Mouse (Mus musculus): ENCODE measurements around the gene Lhfp. TPM values are rescaled to one million over a fixed set of nuclear protein-coding genes. Genes with fewer than 3 reads are reported as not detected.
A peak's percentile ranks its signal among the peaks of the same experiment; 100 is the strongest.

Gene Lhfp
- polyA plus RNA-seq, 1 experiment from 2014 or later: 41.0 TPM

DNA sequence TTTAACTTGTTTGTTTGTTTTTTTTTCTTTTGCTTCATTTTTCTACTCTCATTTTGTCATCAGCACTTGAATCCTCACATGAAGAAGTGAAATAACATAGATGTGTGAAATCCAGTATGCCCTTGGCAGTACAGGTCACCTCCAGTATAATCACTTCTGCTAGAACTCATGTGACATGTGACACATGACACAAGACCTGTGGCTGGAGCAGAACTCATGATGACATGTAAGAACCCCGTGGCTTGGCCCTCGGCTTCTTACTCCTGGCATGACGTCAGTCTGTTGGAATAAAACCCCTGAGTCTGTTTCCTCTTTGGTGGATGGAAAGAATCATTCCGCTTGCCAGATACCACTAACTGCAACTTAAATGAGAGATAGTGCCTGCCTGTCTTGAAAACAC, 14.0 kb upstream of the Lhfp start:
- no peaks in the 10 kb centered on the region for H3K9me3 ChIP-seq
- WGBS: 85% methylated on average over 4 of the region's 4 CpGs
- no peak overlapping the region for H3K27ac ChIP-seq (replicated peaks)
- H3K27me3 ChIP-seq: no peaks in the 10 kb centered on the region
- H3K4me3 ChIP-seq: no peak overlapping the region
- ATAC-seq (replicated peaks): no peak
- H3K4me2 ChIP-seq (replicated peaks): no peak overlapping the region
- no peaks in the 10 kb centered on the region for H3K4me1 ChIP-seq
- no peak overlapping the region for H3K9ac ChIP-seq (replicated peaks)
- H3K36me3 ChIP-seq: no peaks in the 10 kb centered on the region

DNA sequence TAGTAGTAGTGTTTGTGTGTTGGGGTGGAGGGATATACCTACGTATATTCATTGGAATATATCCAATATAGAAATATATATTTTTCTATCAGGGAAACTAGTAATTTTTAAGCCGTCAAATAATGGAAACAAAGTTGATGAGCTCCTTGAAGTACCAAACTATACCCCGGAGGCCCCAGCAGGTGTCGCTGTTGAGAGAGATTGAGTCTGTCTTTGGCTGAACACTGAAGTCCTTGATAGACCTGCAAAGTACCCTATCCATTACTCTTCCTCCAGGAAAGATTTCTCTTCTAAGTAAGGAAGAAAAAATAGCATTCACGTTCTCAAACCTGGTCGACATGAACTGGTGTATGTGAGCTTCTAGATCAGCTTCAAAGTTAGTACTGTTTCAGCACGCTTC, 12.3 kb upstream of the Lhfp start:
- Histone ChIP-seq H3K4me3 (no peak overlapping the region), H3K27ac (replicated peaks) (no peak overlapping the region), H3K9ac (replicated peaks) (no peak overlapping the region), H3K4me1 (no peaks in the 10 kb centered on the region), H3K27me3 (no peaks in the 10 kb centered on the region), H3K4me2 (replicated peaks) (no peak overlapping the region), H3K36me3 (no peaks in the 10 kb centered on the region), H3K9me3 (no peaks in the 10 kb centered on the region)
- ATAC-seq (replicated peaks): 0 out of 2 replicates have a peak, but pooled peaks have one; percentile 43
- WGBS: 21% methylated on average over 7 of the region's 7 CpGs

DNA sequence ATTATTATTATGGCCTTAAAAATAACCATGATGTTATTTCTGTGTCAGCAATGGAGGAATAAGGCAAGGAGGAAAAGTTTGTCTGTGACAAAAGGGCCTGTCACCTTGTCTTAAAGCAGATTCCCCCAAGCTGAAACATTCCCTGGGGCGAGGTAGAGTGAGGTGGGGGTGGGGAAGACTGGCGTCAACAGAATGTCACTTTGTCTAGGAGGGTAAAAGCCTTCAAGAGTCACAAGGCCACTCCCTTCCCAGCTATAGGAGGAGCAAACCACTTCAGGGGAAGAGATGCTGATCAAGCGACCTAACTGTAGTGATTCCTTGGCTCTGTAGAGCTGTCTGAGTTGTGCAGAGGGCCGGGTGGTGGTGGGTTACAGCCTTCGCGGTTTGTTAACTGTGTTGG, 9.7 kb upstream of the Lhfp start:
- WGBS: 36% methylated on average over 6 of the region's 6 CpGs
- no peaks in the 10 kb centered on the region for H3K4me1 ChIP-seq
- H3K4me3 ChIP-seq: no peak overlapping the region
- no peak overlapping the region for H3K4me2 ChIP-seq (replicated peaks)
- H3K27me3 ChIP-seq: no peaks in the 10 kb centered on the region
- no peak overlapping the region for H3K27ac ChIP-seq (replicated peaks)
- H3K9ac ChIP-seq (replicated peaks): no peak overlapping the region
- no peak for ATAC-seq (replicated peaks)
- no peaks in the 10 kb centered on the region for H3K9me3 ChIP-seq
- no peaks in the 10 kb centered on the region for H3K36me3 ChIP-seq

DNA sequence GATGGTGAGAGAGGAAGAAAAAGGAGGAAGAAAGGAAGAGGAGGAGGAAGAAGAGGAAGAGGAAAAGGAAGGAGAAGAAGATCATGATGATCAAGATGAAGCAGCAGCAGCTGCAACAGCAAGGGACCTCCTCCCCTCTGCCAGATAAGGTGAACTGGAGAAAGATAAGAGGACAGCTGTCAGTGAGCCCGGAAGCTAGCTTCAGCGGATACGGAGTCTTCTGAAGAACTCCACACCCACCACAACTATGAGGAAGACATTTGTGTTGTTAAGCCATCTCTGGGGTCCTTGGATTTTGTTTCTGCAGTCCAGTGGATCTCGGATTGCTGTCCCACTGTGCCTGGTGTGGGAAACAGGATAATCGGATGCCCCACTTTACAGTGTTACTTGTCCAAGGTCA, 8.9 kb upstream of the Lhfp start:
- no peak for ATAC-seq (replicated peaks)
- H3K27ac ChIP-seq (replicated peaks): no peak overlapping the region
- no peaks in the 10 kb centered on the region for H3K4me1 ChIP-seq
- H3K4me3 ChIP-seq: no peak overlapping the region
- no peaks in the 10 kb centered on the region for H3K9me3 ChIP-seq
- no peak overlapping the region for H3K4me2 ChIP-seq (replicated peaks)
- no peak overlapping the region for H3K9ac ChIP-seq (replicated peaks)
- no peaks in the 10 kb centered on the region for H3K27me3 ChIP-seq
- H3K36me3 ChIP-seq: no peaks in the 10 kb centered on the region
- WGBS: 81% methylated on average over 5 of the region's 5 CpGs

DNA sequence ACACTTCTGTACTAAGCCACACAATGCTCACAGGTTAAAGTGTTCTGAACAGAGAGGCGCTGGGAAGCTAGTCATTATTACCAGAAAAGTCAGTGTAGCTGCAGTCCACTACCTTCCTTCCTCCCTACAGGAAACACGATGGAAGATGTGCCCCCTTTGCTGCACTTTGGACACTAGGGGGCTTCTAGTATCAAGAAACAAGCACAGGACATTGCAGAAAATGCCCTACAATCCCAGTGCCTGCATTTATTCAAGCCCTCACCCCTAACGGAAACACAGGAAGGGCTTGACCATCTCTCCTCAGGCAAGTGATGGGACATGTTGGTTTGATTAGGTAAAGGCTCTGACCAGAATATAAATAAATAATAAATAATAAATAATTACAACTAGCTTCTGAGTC, 7.9 kb upstream of the Lhfp start:
- 17% methylated on average over 3 of the region's 3 CpGs for WGBS
- ATAC-seq (replicated peaks): no peak
- Histone ChIP-seq H3K36me3 (no peaks in the 10 kb centered on the region), H3K4me3 (no peak overlapping the region), H3K4me2 (replicated peaks) (no peak overlapping the region), H3K27ac (replicated peaks) (no peak overlapping the region), H3K9ac (replicated peaks) (no peak overlapping the region), H3K9me3 (no peaks in the 10 kb centered on the region), H3K4me1 (no peaks in the 10 kb centered on the region), H3K27me3 (no peaks in the 10 kb centered on the region)

DNA sequence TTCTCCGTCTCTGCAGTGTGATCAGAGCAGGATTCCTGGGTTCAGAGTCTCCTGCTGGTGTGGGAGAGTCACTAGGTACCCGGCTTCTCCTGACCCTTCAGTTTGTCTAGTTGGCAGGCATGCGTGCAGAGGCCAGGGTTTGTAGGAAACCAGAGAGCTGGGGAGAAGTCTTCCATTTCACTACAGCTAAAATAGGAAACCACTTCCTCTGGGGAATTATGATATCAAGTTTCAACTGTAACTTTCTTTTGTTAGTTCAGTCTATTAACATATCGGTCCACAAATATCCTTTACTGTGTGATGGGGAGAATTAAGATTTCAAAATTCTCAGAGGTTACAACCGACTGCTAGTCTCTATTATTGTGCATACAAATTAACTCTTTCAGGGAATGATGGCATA, 5.3 kb upstream of the Lhfp start:
- Histone ChIP-seq H3K36me3 (no peaks in the 10 kb centered on the region), H3K4me3 (no peak overlapping the region), H3K4me1 (peaks cover 4% of the 10 kb centered on the region), H3K9ac (replicated peaks) (no peak overlapping the region), H3K27me3 (no peaks in the 10 kb centered on the region), H3K9me3 (no peaks in the 10 kb centered on the region), H3K4me2 (replicated peaks) (no peak overlapping the region), H3K27ac (replicated peaks) (no peak overlapping the region)
- no peak for ATAC-seq (replicated peaks)
- 83% methylated on average over 5 of the region's 5 CpGs for WGBS

DNA sequence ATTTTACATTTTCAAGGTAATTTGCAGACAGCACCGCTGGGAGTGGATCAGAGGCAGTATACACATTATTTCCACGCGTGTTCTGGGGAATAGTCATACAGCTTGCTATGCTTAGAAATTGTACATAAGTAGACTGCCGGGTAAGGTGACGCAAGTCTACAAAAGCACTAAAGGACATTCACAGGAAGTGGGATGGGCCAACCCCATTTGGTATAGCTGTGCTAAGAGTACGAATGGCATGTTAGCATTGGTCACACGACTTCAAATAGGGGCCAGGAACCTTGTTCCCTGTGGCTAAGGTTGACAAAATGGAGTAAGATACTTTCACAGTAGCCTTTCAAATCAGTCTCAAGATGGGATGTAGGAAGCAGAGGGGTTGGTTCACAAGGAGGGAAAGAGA, 4.4 kb upstream of the Lhfp start:
- WGBS: 93% methylated on average over 7 of the region's 7 CpGs
- Histone ChIP-seq H3K4me1 (peaks cover 6% of the 10 kb centered on the region), H3K4me3 (no peak overlapping the region), H3K4me2 (replicated peaks) (no peak overlapping the region), H3K36me3 (no peaks in the 10 kb centered on the region), H3K9ac (replicated peaks) (no peak overlapping the region), H3K27me3 (no peaks in the 10 kb centered on the region), H3K9me3 (no peaks in the 10 kb centered on the region), H3K27ac (replicated peaks) (no peak overlapping the region)
- ATAC-seq (replicated peaks): no peak

DNA sequence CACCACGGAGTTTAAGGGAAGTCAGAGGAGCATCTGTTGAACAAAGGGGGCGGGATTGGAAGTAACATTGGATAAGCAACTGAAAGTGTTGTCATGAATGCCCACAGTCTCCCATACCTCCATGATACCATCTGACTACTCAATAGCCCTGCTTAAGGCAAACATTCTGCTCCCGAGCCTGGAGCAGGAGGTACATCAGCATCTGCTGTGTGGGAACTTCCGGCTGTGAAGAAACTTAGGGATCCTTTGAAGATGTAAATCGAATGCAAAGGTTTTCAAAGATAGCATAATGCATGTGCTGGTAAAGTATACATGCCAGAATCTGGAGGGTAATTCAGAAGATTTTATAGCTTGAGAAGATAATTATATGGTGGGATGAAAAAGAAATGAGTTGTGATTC, 2.4 kb upstream of the Lhfp start:
- Histone ChIP-seq H3K27ac (replicated peaks) (no peak overlapping the region), H3K9me3 (no peaks in the 10 kb centered on the region), H3K9ac (replicated peaks) (no peak overlapping the region), H3K4me3 (no peak overlapping the region), H3K4me1 (peaks cover 12% of the 10 kb centered on the region), H3K36me3 (no peaks in the 10 kb centered on the region), H3K4me2 (replicated peaks) (no peak overlapping the region), H3K27me3 (no peaks in the 10 kb centered on the region)
- ATAC-seq (replicated peaks): no peak
- 78% methylated on average over 5 of the region's 5 CpGs for WGBS

DNA sequence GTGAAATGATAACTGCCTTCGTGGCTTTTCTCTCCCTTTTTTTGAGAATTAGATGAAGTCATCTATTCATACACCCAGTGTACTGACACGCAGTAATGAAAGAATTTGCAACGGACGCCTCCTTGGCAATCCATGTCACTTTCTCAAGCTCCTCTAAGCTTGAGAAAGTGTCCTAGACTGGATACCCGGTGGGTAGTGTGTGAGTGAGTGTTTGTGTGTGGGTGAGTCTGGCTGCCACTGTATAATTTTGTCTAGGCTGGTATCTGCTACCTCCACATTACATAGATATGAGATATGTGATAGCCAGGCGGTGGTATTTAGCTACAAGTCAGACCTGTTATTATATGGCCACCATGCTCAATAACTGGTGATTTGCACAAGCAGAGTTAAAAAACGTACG, 1.6 kb upstream of the Lhfp start:
- Histone ChIP-seq H3K27me3 (no peaks in the 10 kb centered on the region), H3K4me2 (replicated peaks) (no peak overlapping the region), H3K4me1 (peaks cover 18% of the 10 kb centered on the region), H3K9ac (replicated peaks) (no peak overlapping the region), H3K4me3 (no peak overlapping the region), H3K27ac (replicated peaks) (no peak overlapping the region), H3K36me3 (no peaks in the 10 kb centered on the region), H3K9me3 (no peaks in the 10 kb centered on the region)
- WGBS: 82% methylated on average over 8 of the region's 8 CpGs
- no peak for ATAC-seq (replicated peaks)

DNA sequence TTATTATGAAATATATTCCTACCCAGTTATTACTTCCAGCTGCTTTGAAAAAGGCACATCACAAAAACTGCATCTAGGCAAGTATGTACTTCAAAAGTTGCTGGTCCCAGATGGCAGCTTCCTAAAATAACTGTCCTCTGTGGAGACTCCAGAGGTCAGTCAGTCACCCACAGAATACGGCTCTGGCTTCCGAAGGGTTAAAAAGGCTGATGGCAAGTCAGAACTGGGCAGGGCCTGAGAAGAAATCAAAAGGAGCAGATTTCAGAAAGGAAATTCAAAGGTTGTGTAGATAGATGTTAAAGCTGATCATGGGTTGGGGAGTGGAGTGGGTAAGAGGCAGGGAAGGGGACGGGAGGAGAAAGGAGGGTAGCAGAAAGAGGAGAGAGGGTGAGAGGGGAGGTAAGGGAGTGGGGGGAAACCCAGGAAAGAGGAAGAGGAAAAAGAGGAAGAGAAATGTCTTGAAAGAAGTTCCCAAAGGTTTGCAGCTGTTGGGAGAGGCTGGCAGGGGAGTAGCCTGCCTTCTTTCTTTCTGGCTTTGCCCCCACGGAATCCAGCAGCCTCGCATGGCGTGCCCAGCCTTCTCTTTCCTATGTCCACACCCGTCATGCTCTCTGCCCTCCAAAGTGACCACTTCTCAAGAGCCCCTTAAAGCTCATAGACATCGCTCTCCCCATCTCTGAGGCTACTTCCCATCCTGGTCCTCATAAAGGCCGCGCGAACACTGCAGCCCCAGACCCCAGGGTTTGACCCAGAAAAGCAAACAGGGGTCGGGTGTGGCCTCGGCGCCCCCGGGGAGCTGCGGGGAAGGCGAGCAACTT, 526 bp upstream of the Lhfp start:
- no peaks in the 10 kb centered on the region for H3K36me3 ChIP-seq
- peak overlapping the region; percentile 96 for H3K4me2 ChIP-seq (replicated peaks)
- WGBS: 7% methylated on average over 17 of the region's 17 CpGs
- no peaks in the 10 kb centered on the region for H3K27me3 ChIP-seq
- H3K4me3 ChIP-seq: peak overlapping the region; percentile 68
- H3K27ac ChIP-seq (replicated peaks): peak overlapping the region; percentile 61; the same call in 1 of the 2 replicates
- no peaks in the 10 kb centered on the region for H3K9me3 ChIP-seq
- peak; percentile 4; the same call in 1 of the 2 replicates for ATAC-seq (replicated peaks)
- peak overlapping the region; percentile 60 for H3K9ac ChIP-seq (replicated peaks)
- H3K4me1 ChIP-seq: peaks cover 24% of the 10 kb centered on the region

DNA sequence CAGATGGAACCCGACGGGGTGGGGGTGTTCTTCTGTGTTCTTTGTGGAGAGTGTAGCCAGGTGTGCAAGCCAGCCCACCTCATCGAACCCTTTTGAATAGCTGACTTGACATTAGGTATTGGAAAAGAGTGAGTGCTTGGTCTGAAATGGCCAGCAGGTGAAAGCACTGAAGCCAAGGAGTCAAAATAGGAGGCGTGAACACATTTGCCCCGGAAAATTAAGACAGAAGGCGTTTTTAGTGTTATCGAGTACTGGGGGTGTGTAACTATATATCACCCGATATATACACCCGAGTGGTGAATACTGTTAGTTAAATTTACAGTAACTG, 876 bp downstream of the Lhfp start:
- no peak for ATAC-seq (replicated peaks)
- Histone ChIP-seq H3K4me1 (peaks cover 24% of the 10 kb centered on the region), H3K36me3 (no peaks in the 10 kb centered on the region), H3K4me3 (peak overlapping the region; percentile 68), H3K9ac (replicated peaks) (peak overlapping the region; percentile 60), H3K9me3 (no peaks in the 10 kb centered on the region), H3K27me3 (no peaks in the 10 kb centered on the region), H3K4me2 (replicated peaks) (peak overlapping the region; percentile 96), H3K27ac (replicated peaks) (no peak overlapping the region)
- WGBS: 26% methylated on average over 9 of the region's 9 CpGs

DNA sequence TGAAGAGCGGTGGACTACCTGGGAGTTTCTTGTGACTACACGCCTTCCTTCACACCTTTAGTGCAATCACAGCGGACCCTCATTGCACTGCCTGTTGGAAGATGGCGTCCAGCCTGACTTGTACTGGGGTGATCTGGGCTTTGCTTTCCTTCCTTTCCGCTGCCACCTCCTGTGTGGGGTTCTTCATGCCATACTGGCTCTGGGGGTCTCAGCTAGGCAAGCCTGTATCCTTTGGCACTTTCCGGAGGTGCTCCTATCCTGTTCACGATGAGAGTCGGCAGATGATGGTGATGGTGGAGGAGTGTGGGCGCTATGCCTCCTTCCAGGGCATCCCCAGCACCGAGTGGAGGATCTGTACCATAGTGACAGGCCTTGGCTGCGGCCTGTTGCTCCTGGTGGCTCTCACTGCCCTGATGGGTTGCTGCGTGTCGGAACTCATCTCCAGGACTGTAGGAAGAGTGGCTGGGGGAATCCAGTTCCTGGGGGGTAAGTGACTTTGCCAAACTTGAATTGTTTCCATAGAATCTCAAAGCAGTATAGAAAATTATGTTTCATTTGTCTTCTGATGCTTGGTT, 2.0 kb downstream of the Lhfp start:
- Histone ChIP-seq H3K9me3 (no peaks in the 10 kb centered on the region), H3K4me3 (peak overlapping the region; percentile 68; the same call in 1 of the 2 replicates), H3K4me2 (replicated peaks) (peak overlapping the region; percentile 29; the same call in 1 of the 2 replicates), H3K27ac (replicated peaks) (no peak overlapping the region), H3K9ac (replicated peaks) (no peak overlapping the region), H3K36me3 (no peaks in the 10 kb centered on the region), H3K4me1 (peaks cover 24% of the 10 kb centered on the region), H3K27me3 (no peaks in the 10 kb centered on the region)
- ATAC-seq (replicated peaks): no peak
- WGBS: 95% methylated on average over 13 of the region's 13 CpGs

DNA sequence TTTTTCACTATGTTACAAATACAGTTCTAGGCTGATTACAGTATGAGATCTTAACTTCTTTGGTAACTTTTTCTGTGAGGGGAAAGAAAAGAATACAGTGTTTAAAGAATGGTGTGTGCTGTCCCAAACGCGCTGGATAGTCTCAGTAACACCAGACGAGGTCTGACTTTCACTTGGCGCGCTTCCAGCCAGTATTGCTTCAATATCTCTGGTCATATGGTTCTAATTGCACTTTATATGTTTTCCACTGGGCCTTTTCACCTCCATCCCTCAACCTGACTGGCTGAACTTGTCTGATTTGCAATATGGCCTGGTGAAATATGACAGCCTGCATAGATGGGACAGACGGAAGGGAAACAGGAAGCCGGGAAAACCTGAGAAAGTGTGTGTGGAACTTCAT, 2.9 kb downstream of the Lhfp start:
- Histone ChIP-seq H3K9me3 (no peaks in the 10 kb centered on the region), H3K27ac (replicated peaks) (no peak overlapping the region), H3K36me3 (no peaks in the 10 kb centered on the region), H3K27me3 (no peaks in the 10 kb centered on the region), H3K4me2 (replicated peaks) (peak overlapping the region; percentile 29), H3K9ac (replicated peaks) (no peak overlapping the region), H3K4me1 (peaks cover 24% of the 10 kb centered on the region), H3K4me3 (peak overlapping the region; percentile 10)
- 71% methylated on average over 7 of the region's 7 CpGs for WGBS
- ATAC-seq (replicated peaks): no peak
